Mouse (Mus musculus) kidney, postnatal 0 days (tissue): Measurements from ENCODE around the gene Fam83d. TPM values are rescaled to one million over a fixed set of nuclear protein-coding genes. Genes with fewer than 3 reads are reported as not detected.

Experiments
- ATAC-seq: fragments of 200-750 bp; cut with Nextera tagmentation; replicated peaks from 2 replicates; pipeline ENCODE4 v1.8.0; 2017; ENCODE audit warnings: low read depth, moderate number of reproducible peaks, moderate TSS enrichment, moderate library complexity; ENCODE audit not compliant: low FRiP score
- DNase-seq: peaks from one replicate; pipeline ENCODE4 v3.0.0-alpha.2; 2016; ENCODE audit warnings: low spot score
- H3K27ac ChIP-seq: fragments of 300-500 bp; sonication (generic); 2 replicates; pipeline ENCODE4 v1.5.1; 2014; ENCODE audit warnings: mild to moderate bottlenecking
- H3K27me3 ChIP-seq: fragments of 300-500 bp; sonication (generic); 2 replicates; pipeline ENCODE4 v1.6.1; 2014; ENCODE audit warnings: low read length, mixed read lengths; ENCODE audit not compliant: insufficient read depth
- H3K36me3 ChIP-seq: fragments of 300-500 bp; sonication (generic); 2 replicates; pipeline ENCODE4 v1.6.1; 2014; ENCODE audit warnings: low read length, mixed read lengths; ENCODE audit not compliant: insufficient read depth
- H3K4me1 ChIP-seq: fragments of 300-500 bp; sonication (generic); replicated peaks from 2 replicates; pipeline ENCODE4 v1.6.1; 2014; ENCODE audit warnings: antibody characterized with exemption, low read length, mixed read lengths; ENCODE audit not compliant: insufficient read depth
- H3K4me2 ChIP-seq: fragments of 300-500 bp; sonication (generic); 2 replicates; pipeline ENCODE4 v1.6.1; 2014; ENCODE audit warnings: mild to moderate bottlenecking, low read length, moderate library complexity, mixed read lengths
- H3K4me3 ChIP-seq: fragments of 300-500 bp; sonication (generic); replicated peaks from 2 replicates; pipeline ENCODE4 v1.5.1; 2014; ENCODE audit warnings: low read depth, low read length
- H3K9ac ChIP-seq: fragments of 300-500 bp; sonication (generic); 2 replicates; pipeline ENCODE4 v1.6.1; 2014; ENCODE audit warnings: low read depth, low read length
- H3K9me3 ChIP-seq: fragments of 300-500 bp; sonication (generic); replicated peaks from 2 replicates; pipeline ENCODE4 v1.6.1; 2016; ENCODE audit warnings: low read length, inconsistent platforms, mixed read lengths
- CTCF ChIP-seq: IDR thresholded peaks from 2 replicates; pipeline ENCODE4 v1.5.1; 2016; ENCODE audit warnings: antibody characterized with exemption, low read depth, mild to moderate bottlenecking, moderate library complexity
- WGBS: fragments of 180-500 bp; shearing (Covaris S2); extraction: QIAGEN DNeasy Blood & Tissue Kit; methylation state at CpG from one replicate; pipeline ENCODE4 v1.1.7; 2014; 5-methylcytosine and 5-hydroxymethylcytosine counted together
- polyA plus RNA-seq: library from polyadenylated mRNA; unstranded; fragments of >200 nt; fragmentation: Nextera tagmentation; extraction: Ambion mirVana; gene quantifications from 2 replicates; pipeline ENCODE4 v1.2.1, GENCODE M21; 2015

The Fam83d gene
- 20.9 and 23.5 TPM in 2 replicates for polyA plus RNA-seq

- Histone ChIP-seq H3K27me3 (no peaks in the 10 kb centered on the region), H3K36me3 (no peaks in the 10 kb centered on the region), H3K9me3 (no peaks in the 10 kb centered on the region), H3K4me3 (peak within 1 kb of the TSS; percentile 64), H3K27ac (no peak within 1 kb of the TSS), H3K9ac (peak within 1 kb of the TSS; percentile 41), H3K4me1 (peaks cover 36% of the 10 kb centered on the region), H3K4me2 (peak within 1 kb of the TSS; percentile 77)
- peak; percentile 87 for TF ChIP-seq CTCF
- ATAC-seq (peak; percentile 97), DNase-seq (peak; percentile 99)
- under 1% methylated on average over 48 of the region's 48 CpGs for WGBS
Measured at GRCm38 (mm10) chr2:158767742-158768339, at the start of gene Fam83d. Gene Fam83d, plus strand, starts transcription at chr2:158768093.

GRCm38 (mm10) chr2:158718816-158719549 lies 48.9 kb upstream of the Fam83d start:
- no peaks in the 10 kb centered on the region for H3K4me1 ChIP-seq
- no peak overlapping the region for H3K4me3 ChIP-seq
- ATAC-seq: peak; percentile 74
- H3K9ac ChIP-seq: no peak overlapping the region
- no peak overlapping the region for H3K4me2 ChIP-seq
- no peaks in the 10 kb centered on the region for H3K9me3 ChIP-seq
- H3K27ac ChIP-seq: no peak overlapping the region
- H3K27me3 ChIP-seq: no peaks in the 10 kb centered on the region
- TF ChIP-seq CTCF: no peak
- 79% methylated on average over 12 of the region's 12 CpGs for WGBS
- no peak for DNase-seq
- no peaks in the 10 kb centered on the region for H3K36me3 ChIP-seq

GRCm38 (mm10) chr2:158720715-158721370 lies 47.0 kb upstream of the Fam83d start:
- no peak for DNase-seq

GRCm38 (mm10) chr2:158721481-158721880 lies 46.4 kb upstream of the Fam83d start:
- no peaks in the 10 kb centered on the region for H3K9me3 ChIP-seq
- no peak for ATAC-seq
- no peak overlapping the region for H3K27ac ChIP-seq
- H3K4me1 ChIP-seq: no peaks in the 10 kb centered on the region
- no peak overlapping the region for H3K9ac ChIP-seq
- no peak overlapping the region for H3K4me3 ChIP-seq
- DNase-seq: no peak
- H3K4me2 ChIP-seq: no peak overlapping the region
- no peaks in the 10 kb centered on the region for H3K36me3 ChIP-seq
- no peaks in the 10 kb centered on the region for H3K27me3 ChIP-seq
- no peak for TF ChIP-seq CTCF
- 64% methylated on average over 3 of the region's 3 CpGs for WGBS

More at GRCm38 (mm10) chr2:158720715-158721370, 47.0 kb upstream of the Fam83d start:
- Histone ChIP-seq H3K27me3 (no peaks in the 10 kb centered on the region), H3K27ac (no peak overlapping the region), H3K4me1 (no peaks in the 10 kb centered on the region), H3K9me3 (no peaks in the 10 kb centered on the region), H3K4me3 (no peak overlapping the region), H3K9ac (no peak overlapping the region), H3K4me2 (no peak overlapping the region), H3K36me3 (no peaks in the 10 kb centered on the region)
- peak; percentile 65 for ATAC-seq
- WGBS: 67% methylated on average over 16 of the region's 16 CpGs
- TF ChIP-seq CTCF: no peak

GRCm38 (mm10) chr2:158722135-158722534 lies 45.8 kb upstream of the Fam83d start:
- H3K27ac ChIP-seq: peak overlapping the region; percentile 36; the same call in 1 of the 2 replicates
- no peak overlapping the region for H3K9ac ChIP-seq
- no peak overlapping the region for H3K4me2 ChIP-seq
- no peaks in the 10 kb centered on the region for H3K36me3 ChIP-seq
- ATAC-seq (no peak; the same call in 1 of the 2 replicates), DNase-seq (no peak)
- H3K4me1 ChIP-seq: no peaks in the 10 kb centered on the region
- 76% methylated on average over 4 of the region's 4 CpGs for WGBS
- H3K27me3 ChIP-seq: no peaks in the 10 kb centered on the region
- H3K4me3 ChIP-seq: no peak overlapping the region
- no peak for TF ChIP-seq CTCF
- no peaks in the 10 kb centered on the region for H3K9me3 ChIP-seq

GRCm38 (mm10) chr2:158722991-158723551 lies 44.8 kb upstream of the Fam83d start:
- no peak overlapping the region for H3K9ac ChIP-seq
- no peaks in the 10 kb centered on the region for H3K27me3 ChIP-seq
- H3K4me1 ChIP-seq: no peaks in the 10 kb centered on the region
- no peaks in the 10 kb centered on the region for H3K36me3 ChIP-seq
- no peak for TF ChIP-seq CTCF
- ATAC-seq: no peak
- no peaks in the 10 kb centered on the region for H3K9me3 ChIP-seq
- DNase-seq: no peak
- H3K4me3 ChIP-seq: no peak overlapping the region
- H3K27ac ChIP-seq: peak overlapping the region; percentile 36
- 49% methylated on average over 6 of the region's 6 CpGs for WGBS
- H3K4me2 ChIP-seq: no peak overlapping the region
